Mouse (Mus musculus): ENCODE results near the gene Ispd.
"Not testable (repeated sequence)": the region's sequence is repeated elsewhere in the genome, so short reads cannot be mapped to it uniquely, and the experiment has no call there.

Ispd gene

DNA sequence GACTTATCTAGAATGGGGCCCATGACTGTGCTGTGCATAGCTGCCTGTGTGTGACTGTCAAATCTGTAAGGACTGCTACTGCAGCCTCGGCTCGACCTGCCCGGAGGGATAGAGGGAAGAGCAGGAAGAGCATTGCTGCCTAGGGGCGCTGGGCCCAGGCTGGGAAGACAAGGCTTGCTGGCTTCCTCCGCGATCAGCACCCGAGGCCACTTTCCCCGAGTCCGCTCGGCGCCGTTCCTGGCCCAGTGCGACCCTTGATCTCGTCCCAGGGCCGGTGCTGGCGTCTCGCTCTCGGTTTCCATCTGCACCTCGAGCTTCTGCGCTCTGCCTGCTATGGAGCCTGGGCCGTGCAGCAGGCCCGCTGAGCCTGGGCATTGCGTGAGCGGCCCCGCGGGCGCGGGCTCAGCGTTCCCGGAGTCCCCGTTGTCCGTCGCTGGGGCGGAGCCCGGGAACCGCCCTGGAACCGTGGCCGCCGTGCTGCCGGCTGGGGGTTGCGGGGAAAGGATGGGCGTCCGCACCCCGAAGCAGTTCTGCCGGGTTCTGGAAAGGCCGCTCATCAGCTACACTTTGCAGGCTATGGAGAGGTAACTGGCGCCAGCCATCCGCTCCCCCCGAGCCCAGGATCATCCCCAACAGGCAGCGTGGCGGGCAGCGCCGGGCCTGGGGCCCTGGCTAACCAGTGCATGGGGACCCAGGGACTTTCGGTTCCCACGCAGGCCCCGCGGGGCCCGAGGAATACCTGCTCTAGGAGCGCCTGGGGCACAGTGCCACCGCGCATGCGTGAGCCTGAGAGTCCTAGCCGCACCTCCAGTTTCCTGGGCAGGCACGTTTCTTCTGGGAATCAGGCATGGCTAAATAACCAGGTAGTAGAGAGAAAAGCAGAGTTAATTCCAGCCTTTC, at the start of gene Ispd, which contains the start of gene D630036H23Rik:
Gene Ispd (plus strand): TSS at position 10 of the 900 bp plus-strand sequence.
Gene D630036H23Rik (minus strand): TSS at position 741 of the 900 bp plus-strand sequence.
- peak; percentile 88 for ATAC-seq (ENCODE audit: low TSS enrichment)

DNA sequence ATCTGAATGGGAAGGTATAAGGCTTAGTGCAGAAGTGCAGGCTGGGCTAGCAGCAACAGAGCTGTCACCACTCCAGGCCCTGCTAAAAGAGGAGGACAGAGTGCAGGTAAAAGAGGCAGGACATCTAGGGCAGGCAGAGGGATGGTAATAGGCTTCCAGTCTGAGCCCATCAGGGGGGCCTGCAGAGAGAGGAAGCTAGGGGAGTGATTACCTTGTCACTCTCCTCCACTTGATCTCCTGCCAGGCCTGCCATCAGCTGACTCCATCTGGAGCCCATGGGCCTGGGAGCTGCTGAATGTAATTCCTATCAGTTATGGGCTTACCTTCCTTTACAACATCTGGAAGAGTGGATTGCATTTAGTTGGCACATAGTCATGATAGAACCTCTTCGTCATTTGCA, 48.6 kb upstream of the Ispd start:
- ATAC-seq (ENCODE audit: low TSS enrichment), result no peak

DNA sequence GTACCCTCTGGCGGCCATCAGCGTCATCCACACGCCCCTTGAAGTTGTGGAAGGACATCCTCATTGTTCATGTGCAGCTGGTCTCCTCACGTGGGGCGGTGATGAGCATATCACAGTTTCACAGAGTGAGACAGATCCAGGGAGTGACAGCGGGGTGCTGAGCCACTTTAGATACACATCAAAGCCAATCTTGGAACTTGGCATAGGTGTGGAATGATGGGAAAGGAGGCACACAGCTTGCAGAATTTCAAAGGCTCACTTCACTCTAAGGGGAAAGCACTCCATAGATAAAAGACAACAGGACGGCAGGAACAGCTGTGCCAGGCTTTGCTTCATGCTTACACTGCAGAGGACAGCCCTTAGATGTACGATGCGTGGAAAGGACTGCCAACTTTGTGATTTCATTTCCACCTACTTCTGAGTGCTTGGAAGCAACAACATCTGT, 47.4 kb upstream of the Ispd start:
- ATAC-seq (ENCODE audit: low TSS enrichment), result peak; percentile 88

DNA sequence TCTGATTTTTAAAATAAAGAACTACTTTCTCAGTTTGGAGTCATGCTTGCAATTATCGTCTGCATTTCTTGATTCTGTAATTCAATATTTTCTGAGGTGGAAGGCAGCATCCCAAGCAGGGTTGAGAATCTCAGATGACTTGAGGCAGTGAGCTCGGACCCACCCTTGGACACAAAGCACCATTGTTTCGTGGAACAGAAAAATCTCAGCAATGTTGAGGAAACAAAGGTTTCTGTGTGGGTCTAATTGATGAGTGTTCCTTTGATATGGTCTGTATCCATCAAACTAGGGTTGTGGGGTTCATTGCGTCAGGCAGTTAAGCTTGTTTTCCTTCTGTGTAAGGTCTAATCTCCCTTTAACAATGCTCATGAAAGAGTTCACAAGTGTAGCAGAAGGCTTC, 37.1 kb upstream of the Ispd start:
- ATAC-seq (ENCODE audit: low TSS enrichment), result peak; percentile 62

DNA sequence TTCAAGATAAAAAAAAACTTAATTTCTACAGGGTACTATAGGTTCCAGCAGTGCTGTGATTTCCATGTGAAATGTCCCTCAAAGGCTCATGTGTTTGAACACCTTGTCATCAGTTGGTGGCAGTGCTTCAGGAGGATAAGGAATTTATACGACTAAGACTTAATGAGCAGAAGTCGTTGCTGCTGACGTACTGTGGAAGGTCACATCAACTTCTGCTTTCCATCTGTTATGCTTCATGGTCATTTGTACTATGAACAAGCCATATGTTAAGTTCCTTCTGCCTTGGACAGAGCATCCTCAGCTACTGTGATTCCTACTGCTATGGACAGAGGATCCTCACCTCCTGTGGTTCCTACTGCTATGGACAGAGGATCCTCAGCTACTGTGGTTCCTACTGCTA, 21.2 kb upstream of the Ispd start:
- no peak for ATAC-seq (ENCODE audit: low TSS enrichment)

DNA sequence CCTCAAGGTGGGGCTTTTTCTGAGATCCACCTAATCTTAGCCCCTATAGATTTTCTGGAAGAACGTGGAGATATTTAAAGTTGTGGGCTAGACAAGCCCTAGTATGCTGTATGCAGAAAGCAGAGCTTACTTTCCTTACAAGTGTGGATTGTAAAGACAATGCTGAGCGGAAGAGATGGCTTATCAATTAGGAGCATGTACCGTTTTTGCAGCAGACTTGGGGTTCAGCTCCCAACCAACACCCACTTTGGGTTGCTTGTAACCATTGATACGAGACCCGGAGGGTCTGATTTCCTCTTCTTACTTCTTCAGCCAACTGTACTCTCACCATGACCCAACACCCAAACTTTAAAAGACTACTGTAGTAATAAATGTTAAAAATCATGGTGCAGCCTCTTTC, 20.6 kb upstream of the Ispd start:
- no peak for ATAC-seq (ENCODE audit: low TSS enrichment)

DNA sequence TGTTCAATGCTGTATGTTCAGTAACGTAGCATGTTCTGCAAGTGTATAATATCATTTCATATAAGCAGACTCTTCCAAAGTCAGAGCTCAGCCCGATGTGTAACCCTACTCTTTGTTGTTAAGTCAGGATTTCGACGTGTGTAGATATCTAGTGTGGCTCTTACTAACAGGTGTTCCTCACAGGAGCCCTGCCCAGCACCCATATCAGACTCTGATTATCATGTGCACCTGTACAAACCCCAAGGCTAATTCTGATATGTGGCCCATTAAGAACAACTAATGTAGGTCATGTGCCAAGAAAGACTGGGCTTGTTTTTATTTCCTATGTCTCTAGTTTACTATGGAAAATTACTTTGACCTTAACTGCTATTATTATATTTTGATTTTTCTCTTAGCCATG, 17.2 kb upstream of the Ispd start:
- no peak for ATAC-seq (ENCODE audit: low TSS enrichment)

DNA sequence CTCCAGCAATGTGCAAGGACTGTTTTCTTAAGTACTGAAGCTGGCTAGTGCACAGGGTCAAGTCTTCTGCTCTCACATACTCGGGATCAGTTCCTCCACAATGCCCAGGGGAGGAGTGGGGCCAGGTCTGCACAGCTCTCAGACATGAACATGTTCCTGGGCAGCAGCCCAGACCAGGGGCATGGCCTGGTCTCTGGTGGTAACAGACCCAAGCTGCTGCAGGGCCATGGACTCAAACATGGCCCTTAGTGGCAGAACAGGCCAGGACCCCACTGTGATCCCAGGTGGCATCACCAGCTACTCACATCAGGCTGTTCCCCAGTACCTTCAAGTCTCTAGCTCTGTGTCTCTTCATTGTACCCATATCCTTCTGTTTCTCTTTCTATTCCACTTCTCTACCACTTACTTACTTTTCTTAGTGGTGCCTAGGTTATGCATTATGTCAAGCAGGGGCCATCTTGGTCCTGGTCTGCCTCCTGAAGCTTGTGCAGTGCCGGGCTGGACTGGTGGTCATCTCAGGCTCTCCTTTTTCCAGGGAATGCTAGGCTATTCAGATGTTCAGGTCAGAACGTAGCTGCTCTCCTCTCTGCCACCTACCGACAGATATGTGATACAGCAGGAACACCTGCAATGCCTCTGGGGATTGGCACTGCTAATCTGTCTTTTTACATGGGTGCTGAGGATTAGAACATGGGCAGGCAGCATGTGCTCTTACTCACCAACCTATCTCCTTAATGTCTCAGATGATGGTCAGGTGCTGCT, 7.8 kb upstream of the Ispd start:
- no peak for ATAC-seq (ENCODE audit: low TSS enrichment)

DNA sequence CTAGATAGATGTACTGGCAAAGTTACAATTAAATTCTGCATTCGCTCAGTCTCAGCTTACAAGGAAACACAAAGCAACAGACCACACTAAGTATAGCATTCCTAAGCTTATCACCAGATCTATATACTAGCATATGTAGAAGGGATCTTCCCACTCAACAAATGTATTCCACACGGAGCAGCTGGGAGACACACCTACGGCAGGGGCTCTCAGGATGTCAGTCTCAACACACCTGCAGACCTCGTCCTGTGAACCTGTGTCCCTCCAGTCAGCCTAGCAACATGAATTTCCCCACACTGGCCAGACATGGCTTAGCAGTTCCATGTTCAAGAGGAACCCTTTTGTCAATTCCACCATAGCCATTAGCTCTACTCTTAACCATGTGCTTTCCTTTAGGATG, 4.9 kb upstream of the Ispd start:
- ATAC-seq (ENCODE audit: low TSS enrichment), result not testable (repeated sequence)

DNA sequence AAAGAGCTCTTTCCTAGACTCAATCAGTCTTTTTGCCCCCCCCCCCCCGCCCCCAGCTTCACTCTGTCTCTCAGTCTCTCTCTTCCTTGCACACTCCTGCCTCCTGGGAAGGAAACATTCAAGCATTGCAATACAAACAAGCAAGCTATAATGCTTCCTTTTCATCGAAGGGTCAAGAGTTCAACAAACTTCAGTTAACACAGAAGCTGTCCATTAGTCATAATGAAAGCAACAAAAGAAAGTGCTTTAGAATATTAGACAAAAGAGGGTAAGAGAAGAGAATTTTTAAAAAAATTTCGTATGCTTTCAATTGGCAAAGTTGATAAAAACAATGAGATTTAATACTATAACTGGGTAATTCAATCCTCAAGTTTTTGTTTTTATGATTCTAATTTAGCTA, 996 bp upstream of the Ispd start:
- no peak for ATAC-seq (ENCODE audit: low TSS enrichment)

DNA sequence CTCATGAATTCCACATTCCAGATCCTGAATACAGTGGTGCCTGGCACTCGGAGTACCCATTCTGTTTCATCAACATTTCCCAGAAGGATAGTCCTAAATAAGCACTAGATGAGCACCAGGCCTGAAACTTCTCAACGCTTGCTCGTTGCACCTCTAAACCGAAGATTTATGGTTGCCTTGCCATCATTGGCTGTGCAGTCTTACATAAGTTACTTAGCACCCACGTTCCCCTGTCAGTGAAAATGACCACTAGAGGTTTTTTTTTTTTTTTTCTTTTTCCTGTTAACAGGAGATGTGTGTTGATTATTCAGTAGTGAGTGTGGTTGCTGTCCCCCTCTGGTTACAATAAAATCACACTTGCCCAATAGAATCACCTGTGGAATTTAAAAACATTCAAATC, 444 bp upstream of the Ispd start:
- no peak for ATAC-seq (ENCODE audit: low TSS enrichment)

DNA sequence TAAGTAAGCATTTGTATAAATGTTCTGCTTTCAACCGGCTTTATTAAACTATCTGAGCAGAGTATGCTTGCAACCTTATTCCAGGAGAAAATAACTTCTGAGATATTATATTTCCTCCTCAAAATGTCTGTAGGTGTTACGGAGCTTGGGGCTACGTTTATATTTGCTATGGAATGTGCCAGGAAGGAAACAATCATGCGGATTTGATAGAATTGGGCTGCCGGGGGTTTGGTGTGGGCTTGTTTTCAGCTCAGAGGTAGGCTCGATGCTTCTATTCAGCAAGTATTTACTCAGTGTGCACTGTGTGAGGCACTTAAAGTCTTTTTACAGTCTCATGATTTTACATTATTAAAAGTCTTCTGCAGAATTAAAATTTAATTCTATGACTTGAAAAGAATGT, 4.1 kb downstream of the Ispd start:
- ATAC-seq (ENCODE audit: low TSS enrichment), result no peak

DNA sequence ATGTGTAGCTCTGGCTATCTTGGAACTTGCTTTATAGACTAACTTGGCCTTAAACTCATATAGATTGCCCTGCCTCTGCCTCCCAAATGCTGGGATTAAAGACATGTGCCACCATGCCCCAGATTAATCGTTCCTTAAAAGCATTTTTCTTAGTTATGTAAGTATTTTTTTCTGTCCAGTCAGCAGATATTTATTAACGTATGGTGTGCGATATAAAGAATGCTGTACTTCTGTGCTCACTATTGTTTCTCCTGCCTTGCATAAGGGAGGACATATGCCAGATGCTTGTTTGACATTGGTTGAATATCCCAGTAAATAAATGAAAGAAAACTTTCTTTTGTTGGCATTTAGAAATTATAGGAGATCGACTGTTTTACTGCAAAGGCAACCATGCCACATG, 5.7 kb downstream of the Ispd start:
- ATAC-seq (ENCODE audit: low TSS enrichment), result no peak

DNA sequence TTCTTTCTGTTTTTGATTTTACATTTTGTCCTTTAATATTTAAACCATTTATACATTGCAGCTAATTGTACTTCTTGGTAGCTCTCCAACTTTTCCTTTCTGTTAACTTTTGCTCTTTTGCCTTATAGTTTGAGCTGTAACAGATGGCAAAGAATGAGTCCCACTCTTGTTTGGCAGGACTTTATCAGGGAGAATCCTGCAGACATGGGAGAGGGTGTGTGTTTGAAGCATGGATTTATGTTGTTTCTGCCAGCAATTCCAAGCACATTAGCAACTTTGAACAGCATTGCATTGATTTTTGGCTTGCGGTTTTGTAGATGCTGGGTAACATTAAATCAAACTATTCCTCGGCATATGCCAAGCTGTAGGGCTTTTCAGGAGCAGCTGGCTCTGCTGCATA, 13.9 kb downstream of the Ispd start:
- ATAC-seq (ENCODE audit: low TSS enrichment), result peak; percentile 65

DNA sequence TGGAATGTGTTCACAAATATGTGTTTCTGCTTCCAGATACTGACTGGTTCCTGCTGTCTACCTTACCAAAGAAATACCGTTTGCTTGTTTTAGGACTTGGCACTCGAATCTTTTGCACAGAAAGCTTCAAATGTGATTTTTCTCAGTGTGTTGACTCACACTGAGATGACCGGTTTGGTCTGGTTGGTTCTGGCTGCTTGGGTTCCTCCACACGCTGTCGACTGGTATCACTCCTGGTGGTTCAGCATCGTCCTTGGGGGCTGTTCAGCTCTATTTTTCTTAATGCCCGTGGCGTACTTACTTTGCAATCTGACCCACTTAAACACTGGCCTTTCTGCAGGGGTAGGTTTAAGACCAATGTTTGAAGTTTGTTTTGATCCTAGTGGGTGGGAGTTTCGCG, 42.4 kb downstream of the Ispd start:
- no peak for ATAC-seq (ENCODE audit: low TSS enrichment)

DNA sequence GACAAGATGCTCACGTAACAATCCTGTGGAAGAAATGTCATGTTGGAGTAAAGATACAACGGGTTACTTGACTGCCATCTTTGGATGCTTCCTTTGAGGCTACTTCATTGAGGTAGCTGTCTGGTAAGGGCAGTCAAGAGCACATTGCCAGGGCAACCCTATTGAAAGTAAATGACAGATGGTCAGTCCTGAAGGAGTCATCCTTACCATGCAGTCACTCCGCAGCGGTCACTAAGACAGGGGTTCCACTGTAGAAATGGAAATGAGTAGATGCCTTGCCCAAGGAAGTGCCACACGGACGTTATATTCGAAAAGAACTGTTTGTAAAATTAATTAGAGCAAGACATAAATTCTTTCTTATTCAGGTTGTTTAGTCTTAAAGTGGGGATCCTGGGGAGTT, 44.0 kb downstream of the Ispd start:
- no peak for ATAC-seq (ENCODE audit: low TSS enrichment)

DNA sequence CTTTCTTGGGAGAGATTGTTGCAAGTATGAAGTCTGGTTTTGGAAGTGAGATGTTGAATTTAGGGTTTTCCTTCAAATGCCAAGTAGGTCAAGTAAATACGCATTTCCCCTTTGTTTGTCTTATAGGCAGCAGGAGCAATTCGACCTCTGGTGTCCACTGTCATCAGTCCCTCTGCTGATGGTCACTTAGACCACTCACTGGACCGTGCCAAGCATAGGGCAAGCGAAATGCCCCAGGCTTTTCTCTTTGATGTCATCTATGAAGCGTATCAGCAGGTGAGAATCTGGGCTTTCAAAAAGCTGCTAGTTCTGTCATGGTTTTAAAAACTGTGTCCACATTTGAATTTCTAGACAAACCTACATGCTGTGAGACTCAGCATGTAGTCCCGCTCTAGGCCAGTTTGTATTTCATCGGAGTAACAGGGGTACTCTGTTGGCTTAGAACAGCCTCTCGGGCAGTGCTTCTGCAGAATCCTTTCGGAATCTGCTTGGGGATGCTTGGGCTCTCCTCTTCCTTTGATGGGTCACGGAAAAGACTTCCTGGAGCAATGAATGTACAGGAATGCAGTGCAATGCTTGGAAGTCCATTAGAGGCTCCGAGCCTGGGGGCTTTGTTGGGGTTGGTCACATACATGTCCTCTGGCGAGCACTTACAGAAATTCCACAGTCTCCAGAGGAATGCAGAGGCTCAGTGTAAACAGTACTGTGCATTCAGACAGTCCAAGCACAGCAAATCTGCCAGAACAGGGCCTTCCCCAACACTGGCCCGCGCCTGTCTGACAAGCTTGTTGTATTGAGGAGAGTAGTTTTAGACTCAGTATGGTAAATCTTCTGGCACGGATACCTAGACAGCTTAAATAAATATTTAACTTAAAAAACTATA, 45.2 kb downstream of the Ispd start:
- ATAC-seq (ENCODE audit: low TSS enrichment), result no peak

DNA sequence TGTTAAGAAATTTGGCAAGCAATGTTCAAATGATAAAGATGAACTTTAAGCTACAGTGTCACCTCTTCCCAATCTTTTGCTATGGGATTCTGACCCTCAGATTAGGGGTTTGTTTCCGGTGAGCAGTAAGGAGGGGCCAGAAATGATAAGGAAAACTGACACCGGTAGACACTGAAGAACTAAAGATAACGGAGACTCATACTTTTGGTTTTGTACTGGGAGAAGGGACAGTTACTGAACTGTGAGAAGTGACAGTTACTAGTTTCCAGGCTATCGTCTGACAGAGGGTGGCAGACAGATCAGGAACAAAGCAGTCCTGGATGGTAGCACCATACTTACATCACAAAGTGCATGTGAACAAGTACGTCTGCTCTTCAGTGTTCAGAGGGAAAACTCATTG, 55.7 kb downstream of the Ispd start:
- ATAC-seq (ENCODE audit: low TSS enrichment), result no peak

DNA sequence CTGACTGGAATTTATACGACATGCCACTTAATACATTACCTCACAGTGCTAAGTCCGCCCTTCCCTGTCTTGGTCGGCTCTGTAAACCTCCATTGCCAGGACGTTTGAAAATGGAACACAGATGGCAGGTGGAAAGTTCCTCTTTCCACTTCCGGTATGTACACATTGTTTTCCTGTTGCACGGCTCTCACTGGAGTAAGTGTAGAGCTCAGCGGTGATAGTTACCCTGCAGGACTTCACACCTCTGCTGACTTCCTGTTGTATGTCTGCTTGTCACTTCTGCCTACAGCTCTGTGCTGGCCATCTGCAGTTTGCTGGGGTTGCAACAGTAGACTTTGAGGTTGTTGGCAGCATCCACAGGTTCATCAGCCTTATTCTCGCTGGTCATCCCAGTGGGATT, 58.1 kb downstream of the Ispd start:
- no peak for ATAC-seq (ENCODE audit: low TSS enrichment)

DNA sequence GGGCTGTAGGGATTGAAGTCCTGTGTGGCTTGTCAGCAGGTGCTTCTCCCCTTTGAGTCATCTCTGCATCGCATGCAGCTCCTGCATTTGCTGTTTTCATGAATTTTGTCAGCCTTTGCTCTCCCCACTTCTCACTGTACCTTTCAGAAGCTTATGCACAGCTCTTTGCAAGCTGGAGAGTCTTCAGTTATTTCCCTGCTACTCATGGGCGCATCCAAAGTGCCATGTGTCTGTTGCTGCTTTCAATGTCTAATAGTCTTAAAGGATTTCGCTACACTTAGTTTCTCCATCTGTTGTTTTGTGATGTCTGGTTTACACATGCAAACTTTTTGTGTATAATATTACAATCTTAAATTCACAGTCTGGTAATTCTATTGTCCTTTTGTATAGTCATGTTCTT, 74.8 kb downstream of the Ispd start:
- ATAC-seq (ENCODE audit: low TSS enrichment), result peak; percentile 80

DNA sequence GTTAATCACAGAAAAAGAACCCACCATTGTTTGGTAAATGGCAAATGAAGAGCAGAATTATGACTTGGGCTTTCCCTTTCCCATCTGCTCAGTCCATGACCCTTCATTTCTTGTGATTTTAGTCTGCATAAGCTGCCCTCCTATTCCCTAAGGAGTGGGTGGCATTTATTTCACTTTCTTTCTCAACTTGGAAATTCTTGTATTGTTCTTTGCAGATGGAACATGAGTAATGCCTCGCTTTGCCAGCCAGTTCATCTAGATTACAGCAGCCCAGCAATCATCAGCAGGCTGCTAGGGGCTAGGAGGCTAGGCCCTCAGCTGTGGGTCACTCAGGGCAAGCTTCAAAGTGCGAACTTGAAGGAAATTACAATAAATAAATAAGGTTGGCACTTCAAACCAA, 76.5 kb downstream of the Ispd start:
- peak; percentile 89 for ATAC-seq (ENCODE audit: low TSS enrichment)

Data from frontal cortex, adult (tissue).